Mouse (Mus musculus) heart, embryonic 10.5 days (tissue): ENCODE data around the gene Nlrp9b. TPM values are rescaled to one million over a fixed set of nuclear protein-coding genes. Genes with fewer than 3 reads are reported as not detected.
"Not testable (repeated sequence)": the region's sequence is repeated elsewhere in the genome, so short reads cannot be mapped to it uniquely, and the experiment has no call there.

Experiments used
- DNase-seq: peaks from one replicate; pipeline ENCODE4 v3.0.0-alpha.2; 2017; ENCODE audit warnings: low spot score
- H3K27ac ChIP-seq: fragments of 300-500 bp; sonication (generic); 2 replicates; pipeline ENCODE4 v1.5.1; 2016; ENCODE audit warnings: mild to moderate bottlenecking
- H3K27me3 ChIP-seq: fragments of 300-500 bp; sonication (generic); 2 replicates; pipeline ENCODE4 v1.6.1; 2016; ENCODE audit warnings: mild to moderate bottlenecking; ENCODE audit not compliant: poor library complexity, insufficient read depth, severe bottlenecking
- H3K36me3 ChIP-seq: fragments of 300-500 bp; sonication (generic); 2 replicates; pipeline ENCODE4 v1.6.1; 2016; ENCODE audit warnings: mild to moderate bottlenecking, moderate library complexity
- H3K4me1 ChIP-seq: fragments of 300-500 bp; sonication (generic); 2 replicates; pipeline ENCODE4 v1.6.1; 2016; ENCODE audit warnings: mild to moderate bottlenecking
- H3K4me3 ChIP-seq: fragments of 300-500 bp; sonication (generic); 2 replicates; pipeline ENCODE4 v1.5.1; 2016; ENCODE audit warnings: mild to moderate bottlenecking, moderate library complexity
- H3K9me3 ChIP-seq: fragments of 300-500 bp; sonication (generic); 2 replicates; pipeline ENCODE4 v1.6.1; 2016; ENCODE audit warnings: mild to moderate bottlenecking, moderate library complexity
- WGBS: fragments of 180-500 bp; shearing (Covaris S2); methylation state at CpG from one replicate; pipeline ENCODE4 v1.1.7; 2016; 5-methylcytosine and 5-hydroxymethylcytosine counted together
- polyA plus RNA-seq: library from polyadenylated mRNA; unstranded; fragments of >200 nt; fragmentation: Nextera tagmentation; extraction: Ambion mirVana; gene quantifications from 2 replicates; pipeline ENCODE4 v1.2.1, GENCODE M21; 2016

Nlrp9b gene
- polyA plus RNA-seq, result 0.05 TPM in 1 of 2 replicates, not detected in the other

DNA sequence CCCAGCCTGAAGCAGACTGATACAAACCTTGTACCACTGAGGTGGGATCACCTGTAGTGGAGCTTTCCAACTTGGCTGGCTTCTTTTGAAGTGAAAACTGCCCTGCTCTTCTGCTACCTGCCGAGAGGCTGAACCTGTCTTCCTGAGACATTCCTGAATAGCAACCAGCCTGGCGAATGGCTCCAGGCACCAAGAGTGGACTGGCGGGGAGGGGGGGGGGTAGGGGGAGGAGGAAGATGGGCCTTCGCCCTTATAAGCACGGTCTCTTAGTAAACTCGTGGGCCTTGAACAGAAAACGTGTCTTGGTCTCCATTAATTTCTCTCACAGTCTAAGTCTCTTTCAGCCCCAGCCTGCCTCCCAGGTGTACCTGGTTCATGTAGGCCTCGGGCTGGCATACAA, at the start of gene Nlrp9b:
Gene Nlrp9b (plus strand): TSS at position 301 of the 400 bp plus-strand sequence.
- H3K4me3 ChIP-seq, H3K36me3 ChIP-seq, H3K27me3 ChIP-seq, H3K27ac ChIP-seq, H3K4me1 ChIP-seq, DNase-seq, H3K9me3 ChIP-seq: not testable (repeated sequence)
- 44% methylated on average over 8 of the region's 8 CpGs for WGBS

DNA sequence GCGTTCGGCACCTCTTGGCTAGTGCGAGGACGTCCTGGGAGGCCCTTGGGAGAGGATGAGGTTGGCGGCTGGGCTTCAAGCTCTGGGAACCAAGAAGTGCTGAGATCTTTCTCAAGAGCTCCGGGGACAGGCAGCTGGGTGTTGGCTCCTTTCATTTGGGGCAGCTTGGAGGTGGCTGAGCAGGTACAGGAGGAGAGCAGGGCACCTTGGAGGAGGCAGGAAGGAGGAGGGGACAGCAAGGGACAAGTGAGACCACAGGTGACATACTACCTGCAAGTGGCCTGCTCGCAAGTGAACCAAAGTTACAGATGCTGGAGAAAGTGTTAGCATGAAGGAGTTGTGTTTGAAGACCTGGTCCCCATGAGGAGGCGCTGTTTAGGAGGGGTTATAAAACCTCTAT, 46.6 kb upstream of the Nlrp9b start:
- Histone ChIP-seq H3K36me3 (no peaks in the 10 kb centered on the region), H3K27ac (no peak overlapping the region), H3K4me1 (peaks cover 16% of the 10 kb centered on the region), H3K9me3 (no peaks in the 10 kb centered on the region), H3K27me3 (no peaks in the 10 kb centered on the region), H3K4me3 (no peak overlapping the region)
- 82% methylated on average over 8 of the region's 8 CpGs for WGBS
- no peak for DNase-seq

DNA sequence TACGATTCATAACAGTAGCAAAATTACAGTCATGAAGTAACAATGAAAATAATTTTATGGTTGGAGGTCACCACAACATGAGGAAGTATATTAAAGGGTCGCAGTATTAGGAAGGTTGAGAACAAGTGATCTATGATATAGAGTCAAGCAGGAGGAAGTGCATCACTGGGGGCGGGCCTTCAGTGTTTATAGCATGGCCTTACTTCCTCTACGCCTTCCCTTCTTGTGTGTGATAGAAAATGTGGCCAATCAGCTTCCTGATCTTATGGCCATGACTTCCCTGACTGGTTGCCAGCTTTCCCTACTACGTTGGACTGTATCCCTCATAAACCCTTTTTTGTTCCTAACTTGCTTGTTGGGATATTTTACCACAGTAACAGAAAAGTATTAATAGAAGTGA, 46.1 kb upstream of the Nlrp9b start:
- Histone ChIP-seq H3K9me3 (no peaks in the 10 kb centered on the region), H3K4me1 (peaks cover 15% of the 10 kb centered on the region), H3K36me3 (no peaks in the 10 kb centered on the region), H3K27me3 (no peaks in the 10 kb centered on the region), H3K4me3 (no peak overlapping the region), H3K27ac (no peak overlapping the region)
- 83% methylated on average over 5 of the region's 5 CpGs for WGBS
- no peak for DNase-seq

DNA sequence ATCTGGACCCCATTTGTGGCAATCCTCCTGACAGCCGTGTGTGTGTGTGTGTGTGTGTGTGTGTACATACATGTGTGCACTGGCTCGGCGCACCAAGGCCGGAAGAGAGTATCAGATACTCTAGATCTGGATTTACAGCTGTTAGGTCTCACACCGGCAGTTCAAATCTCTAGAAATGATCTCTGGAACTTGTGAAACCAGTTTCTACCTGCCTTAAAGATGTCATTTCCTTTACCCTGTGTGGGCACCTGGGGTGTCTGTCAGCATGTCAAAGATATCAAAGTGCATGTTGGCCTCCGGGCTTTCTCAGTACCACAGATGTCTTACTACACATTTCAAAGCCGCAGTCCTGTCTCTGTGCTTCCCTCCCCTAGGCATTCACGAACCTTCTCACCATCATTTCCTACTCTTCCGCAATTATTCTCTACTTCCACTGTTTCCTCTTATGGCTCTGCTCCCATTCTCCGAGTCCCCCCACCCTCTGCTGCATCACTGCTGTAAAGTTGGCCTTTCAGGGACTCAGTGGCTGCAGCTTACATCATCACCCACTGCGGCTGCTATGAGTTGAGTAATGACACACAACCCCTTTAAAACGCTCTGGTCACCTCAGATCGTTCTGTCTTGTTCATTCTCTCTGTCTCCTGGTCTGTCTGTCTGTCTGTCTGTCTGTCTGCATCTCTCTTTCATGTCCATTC, 45.3 kb upstream of the Nlrp9b start:
- H3K36me3 ChIP-seq, result no peaks in the 10 kb centered on the region
- no peak overlapping the region for H3K4me3 ChIP-seq
- no peak overlapping the region for H3K27ac ChIP-seq
- no peak for DNase-seq
- H3K4me1 ChIP-seq, result peaks cover 13% of the 10 kb centered on the region; the same call in 1 of the 2 replicates
- H3K9me3 ChIP-seq, result no peaks in the 10 kb centered on the region
- no peaks in the 10 kb centered on the region for H3K27me3 ChIP-seq
- WGBS, result 80% methylated on average over 13 of the region's 13 CpGs

DNA sequence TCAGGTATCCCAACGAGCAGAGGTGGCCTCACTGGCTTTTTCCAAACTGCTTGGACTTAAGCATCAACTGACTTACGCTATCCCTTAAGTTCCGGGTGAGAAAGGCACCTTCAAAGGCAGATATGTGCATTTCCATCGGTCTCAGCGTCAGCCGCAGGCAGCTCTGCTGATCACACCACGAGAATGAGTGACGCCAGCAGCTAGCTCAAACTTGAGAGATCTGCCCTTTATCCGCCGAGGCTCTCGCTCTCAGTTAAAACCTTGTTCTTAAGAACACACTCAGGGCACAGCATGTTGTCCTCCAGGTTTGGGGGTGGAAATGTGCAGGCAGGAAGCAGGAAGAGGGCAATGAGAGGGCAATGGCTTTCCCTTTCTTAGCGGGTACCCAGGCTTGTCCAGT, 42.3 kb upstream of the Nlrp9b start:
- H3K4me1 ChIP-seq, result peaks cover 15% of the 10 kb centered on the region; the same call in 1 of the 2 replicates
- WGBS, result 64% methylated on average over 12 of the region's 12 CpGs

DNA sequence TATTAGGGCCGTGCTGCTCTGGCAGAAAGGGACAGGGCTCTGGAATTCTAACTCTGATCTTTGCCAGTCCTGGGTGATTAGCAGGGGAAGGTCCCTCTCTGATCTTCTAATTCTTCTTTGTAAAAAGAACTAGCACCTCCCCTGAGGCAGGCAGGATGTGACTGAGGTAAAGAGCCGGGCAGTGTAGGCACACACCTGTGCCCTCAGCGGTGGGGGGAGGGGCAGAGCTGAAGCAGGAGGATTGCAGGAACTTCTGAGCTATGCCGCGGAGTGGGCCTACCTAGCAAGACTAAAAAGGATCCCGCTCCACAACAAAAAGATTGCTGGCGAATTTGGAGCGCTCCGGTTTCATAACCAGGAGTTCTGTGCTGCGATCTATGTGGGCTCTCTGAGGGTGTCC, 41.3 kb upstream of the Nlrp9b start:
- H3K4me3 ChIP-seq, result peak overlapping the region; percentile 22
- H3K27me3 ChIP-seq, result no peaks in the 10 kb centered on the region
- DNase-seq, result no peak
- H3K36me3 ChIP-seq, result no peaks in the 10 kb centered on the region
- H3K9me3 ChIP-seq, result no peaks in the 10 kb centered on the region
- peaks cover 15% of the 10 kb centered on the region; the same call in 1 of the 2 replicates for H3K4me1 ChIP-seq
- peak overlapping the region; percentile 36; the same call in 1 of the 2 replicates for H3K27ac ChIP-seq
- WGBS, result 34% methylated on average over 10 of the region's 10 CpGs

More for the DNA sequence above, 42.3 kb upstream of the Nlrp9b start:
- Histone ChIP-seq H3K27me3 (no peaks in the 10 kb centered on the region), H3K4me3 (no peak overlapping the region), H3K36me3 (no peaks in the 10 kb centered on the region), H3K27ac (no peak overlapping the region), H3K9me3 (no peaks in the 10 kb centered on the region)
- DNase-seq, result no peak

DNA sequence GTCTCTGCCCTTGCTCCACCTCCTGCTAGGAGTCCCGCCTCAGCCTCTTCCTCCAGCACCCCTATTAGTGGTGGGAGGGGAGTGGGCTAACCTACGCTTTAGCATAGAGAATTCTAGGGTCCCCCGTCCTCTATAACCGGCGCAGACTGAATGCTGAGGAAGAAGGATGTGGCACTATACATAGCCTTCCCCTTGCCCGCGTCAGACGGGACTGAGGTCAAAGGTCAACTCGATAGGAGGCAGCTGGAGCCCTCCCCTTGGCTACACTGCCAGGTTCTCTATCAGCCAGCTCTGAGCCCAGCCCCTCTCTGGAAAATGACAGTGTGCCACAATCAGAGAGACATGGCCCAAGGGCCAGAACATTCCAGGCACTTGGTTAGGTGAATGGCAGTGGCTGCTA, 40.7 kb upstream of the Nlrp9b start, which contains the start of gene Igsf23:
Gene Igsf23 (minus strand): TSS at position 168 of the 400 bp plus-strand sequence.
- WGBS, result 26% methylated on average over 9 of the region's 9 CpGs
- H3K9me3 ChIP-seq, result no peaks in the 10 kb centered on the region
- peak within 1 kb of the TSS; percentile 22 for H3K4me3 ChIP-seq
- H3K27ac ChIP-seq, result peak within 1 kb of the TSS; percentile 36; the same call in 1 of the 2 replicates
- DNase-seq, result no peak
- no peaks in the 10 kb centered on the region for H3K27me3 ChIP-seq
- H3K4me1 ChIP-seq, result peaks cover 15% of the 10 kb centered on the region; the same call in 1 of the 2 replicates
- H3K36me3 ChIP-seq, result no peaks in the 10 kb centered on the region

DNA sequence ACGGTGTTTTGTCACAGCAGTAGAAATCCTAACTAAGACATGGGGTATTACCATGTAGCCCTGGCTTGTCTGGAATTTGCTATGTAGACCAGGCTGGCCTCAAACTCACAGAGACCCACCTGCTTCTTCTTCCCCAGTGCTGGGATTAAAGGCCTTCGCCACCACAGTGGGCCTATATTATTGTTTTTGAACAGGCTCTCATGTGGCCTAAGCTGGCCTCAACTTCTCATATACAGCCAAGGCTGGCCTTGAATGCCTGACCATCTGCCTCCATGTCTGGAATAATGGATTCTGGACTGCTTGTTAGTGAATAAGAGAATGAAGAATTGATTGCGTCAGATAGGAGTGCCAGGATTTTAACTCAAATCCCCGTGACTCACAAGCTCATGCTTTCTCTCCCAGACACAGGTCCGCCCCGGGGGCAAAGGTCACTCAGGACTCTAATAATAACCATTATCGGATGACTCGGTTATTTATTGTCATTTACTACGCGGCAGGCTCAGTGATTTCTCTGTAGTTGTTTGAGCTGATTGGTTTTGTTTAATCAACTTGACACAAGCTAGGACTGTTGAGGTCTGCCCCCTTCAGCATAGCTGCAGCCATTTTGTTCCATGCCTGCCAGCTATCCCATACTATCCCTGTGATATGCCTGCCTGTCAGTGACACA, 38.8 kb upstream of the Nlrp9b start:
- H3K9me3 ChIP-seq, result no peaks in the 10 kb centered on the region

DNA sequence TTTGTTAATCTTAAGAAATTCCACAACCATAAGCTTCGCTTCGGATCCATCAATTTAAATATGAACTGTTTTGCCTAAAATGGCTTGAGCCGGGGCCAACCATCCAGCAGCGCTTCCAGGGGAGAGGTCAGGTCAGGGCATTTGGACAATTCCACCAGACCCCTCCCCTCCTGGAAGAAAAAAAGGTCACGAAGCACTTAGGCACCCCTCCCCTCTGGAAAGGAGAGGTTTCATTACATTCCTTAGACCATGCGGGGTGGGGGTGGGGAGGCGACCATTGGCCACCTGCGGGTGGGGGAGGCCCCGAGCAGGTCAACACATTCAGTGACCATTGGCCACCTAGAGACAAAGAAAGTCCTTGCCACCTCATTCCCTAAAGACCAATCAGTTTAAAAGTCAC, 38.2 kb upstream of the Nlrp9b start:
- 52% methylated on average over 9 of the region's 9 CpGs for WGBS
- Histone ChIP-seq H3K4me3 (no peak overlapping the region), H3K9me3 (no peaks in the 10 kb centered on the region), H3K4me1 (peaks cover 15% of the 10 kb centered on the region; the same call in 1 of the 2 replicates), H3K36me3 (no peaks in the 10 kb centered on the region), H3K27me3 (no peaks in the 10 kb centered on the region), H3K27ac (no peak overlapping the region)
- DNase-seq, result no peak

More for the DNA sequence above, 38.8 kb upstream of the Nlrp9b start:
- H3K27me3 ChIP-seq, result no peaks in the 10 kb centered on the region
- H3K4me3 ChIP-seq, result no peak overlapping the region
- no peak for DNase-seq
- H3K4me1 ChIP-seq, result peaks cover 15% of the 10 kb centered on the region; the same call in 1 of the 2 replicates
- WGBS, result 78% methylated on average over 10 of the region's 10 CpGs
- H3K36me3 ChIP-seq, result no peaks in the 10 kb centered on the region
- H3K27ac ChIP-seq, result no peak overlapping the region

DNA sequence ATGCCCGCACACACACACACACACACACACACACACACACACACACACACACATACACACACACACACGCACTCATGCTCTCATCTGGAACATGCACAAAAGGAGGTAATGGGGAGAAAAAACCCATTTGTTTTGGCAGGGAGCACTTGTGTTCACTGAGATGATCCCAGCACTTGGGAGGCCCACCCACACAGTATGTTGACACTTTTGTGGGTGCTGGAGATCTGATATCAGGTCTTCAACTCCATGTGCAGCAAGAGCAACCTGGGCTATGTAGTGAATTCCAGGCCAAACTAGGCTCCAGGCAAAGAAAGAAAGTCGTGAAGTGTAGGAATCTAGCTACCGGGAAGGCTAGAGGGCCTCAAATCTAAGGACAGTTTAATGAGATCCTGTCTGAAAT, 35.4 kb upstream of the Nlrp9b start:
- Histone ChIP-seq H3K9me3 (no peaks in the 10 kb centered on the region), H3K27me3 (no peaks in the 10 kb centered on the region), H3K4me3 (no peak overlapping the region), H3K27ac (no peak overlapping the region), H3K36me3 (no peaks in the 10 kb centered on the region), H3K4me1 (0 out of 2 replicates have a peak, but pooled peaks cover 5% of the 10 kb centered on the region)
- WGBS, result 65% methylated on average over 4 of the region's 4 CpGs
- no peak for DNase-seq

DNA sequence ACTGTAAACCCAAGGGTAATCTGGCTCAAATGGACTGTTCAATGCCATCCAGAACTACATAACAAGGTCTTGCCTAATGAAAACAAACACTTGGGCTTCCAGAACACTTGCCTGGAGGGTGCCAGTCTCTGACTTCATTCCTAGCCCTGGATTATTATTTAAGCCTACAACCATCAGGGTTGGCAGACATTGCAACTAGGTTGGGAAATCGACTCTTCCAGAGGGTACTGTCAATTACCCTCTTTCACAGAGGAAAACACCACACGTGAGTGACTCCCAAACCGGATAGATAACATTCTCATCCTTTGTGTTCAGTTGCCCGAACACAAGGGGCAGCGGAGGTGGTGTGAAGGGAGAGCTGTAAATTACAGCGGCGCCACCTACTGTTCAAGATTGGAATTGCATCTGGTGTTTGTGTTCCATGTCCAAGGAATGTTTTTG, 34.9 kb upstream of the Nlrp9b start:
- Histone ChIP-seq H3K36me3 (no peaks in the 10 kb centered on the region), H3K27ac (no peak overlapping the region), H3K4me3 (no peak overlapping the region), H3K27me3 (no peaks in the 10 kb centered on the region), H3K9me3 (no peaks in the 10 kb centered on the region), H3K4me1 (0 out of 2 replicates have a peak, but pooled peaks cover 5% of the 10 kb centered on the region)
- no peak for DNase-seq
- 2% methylated on average over 7 of the region's 7 CpGs for WGBS

DNA sequence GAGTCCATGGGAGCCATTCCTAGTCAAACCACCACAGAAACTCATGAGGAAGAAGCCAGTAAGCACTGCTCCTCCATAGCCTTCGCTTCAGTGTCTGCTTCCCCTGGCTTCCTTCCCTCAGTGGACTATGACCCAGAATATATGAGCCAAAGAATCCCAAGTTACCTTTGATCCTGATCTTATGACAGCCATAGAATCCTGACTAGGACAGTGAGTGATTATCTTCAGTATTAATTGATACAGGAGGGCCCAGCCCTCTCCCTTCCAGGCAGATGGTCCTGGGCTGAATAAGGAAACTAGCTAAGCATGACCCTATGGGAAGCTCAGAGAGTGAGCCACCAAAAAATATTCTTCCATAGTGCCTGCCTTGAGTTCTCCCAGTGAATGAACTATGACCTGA, 28.8 kb upstream of the Nlrp9b start:
- Histone ChIP-seq H3K27ac (no peak overlapping the region), H3K27me3 (no peaks in the 10 kb centered on the region), H3K4me1 (no peaks in the 10 kb centered on the region), H3K9me3 (no peaks in the 10 kb centered on the region), H3K4me3 (no peak overlapping the region), H3K36me3 (no peaks in the 10 kb centered on the region)
- DNase-seq, result no peak
- 71% methylated on average over 1 of the region's 1 CpGs for WGBS

DNA sequence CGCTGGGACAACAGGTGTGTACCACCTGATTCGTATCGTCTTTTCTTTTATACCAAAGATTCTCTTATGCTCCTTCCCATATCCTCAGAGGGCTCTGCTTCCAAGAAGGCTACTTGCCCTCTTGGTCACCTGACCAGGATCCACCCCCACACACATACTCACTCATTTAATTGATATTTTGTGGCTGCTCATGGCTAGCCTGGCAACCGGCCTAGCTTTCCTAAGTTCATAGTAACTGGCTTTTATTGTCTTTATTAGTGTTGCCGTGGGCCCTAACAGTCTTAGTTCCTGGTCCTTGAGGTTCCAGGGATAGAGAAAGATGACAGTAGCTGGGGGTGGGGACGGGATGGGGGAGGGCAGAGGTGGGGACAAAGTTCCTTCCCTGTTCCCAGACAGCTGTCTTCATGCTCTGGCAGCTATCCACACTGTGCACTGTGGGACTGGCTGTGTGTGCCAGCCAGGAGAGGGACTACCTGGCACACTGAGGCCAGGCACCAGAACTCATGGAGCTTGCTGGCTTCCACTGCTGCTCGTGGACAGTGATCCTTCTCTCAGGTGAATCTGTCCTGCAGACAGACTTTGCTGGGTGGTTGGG, 26.2 kb upstream of the Nlrp9b start, which contains the start of gene Ceacam20:
Gene Ceacam20 (plus strand): TSS at position 428 of the 595 bp plus-strand sequence.
- H3K4me3 ChIP-seq, result no peak within 1 kb of the TSS
- DNase-seq, result no peak
- H3K36me3 ChIP-seq, result no peaks in the 10 kb centered on the region
- H3K27me3 ChIP-seq, result no peaks in the 10 kb centered on the region
- 73% methylated on average over 7 of the region's 7 CpGs for WGBS
- no peaks in the 10 kb centered on the region for H3K4me1 ChIP-seq
- no peak within 1 kb of the TSS for H3K27ac ChIP-seq
- H3K9me3 ChIP-seq, result peaks cover 16% of the 10 kb centered on the region
